Mouse (Mus musculus) frontal cortex, adult 2 months (tissue): ENCODE data around the gene Spag7. TPM values are rescaled to one million over a fixed set of nuclear protein-coding genes. Genes with fewer than 3 reads are reported as not detected.
A peak's percentile ranks its signal among the peaks of the same experiment; 100 is the strongest.

Experiments used
- DNase-seq, 2 experiments: peaks; one replicate each; pipeline ENCODE4 v3.0.0; 2022; ENCODE audit warnings: low spot score in 1 of 2; ENCODE audit errors: extremely low spot score in 1 of 2
- polyA plus RNA-seq: library from polyadenylated mRNA; depleted of rRNA; stranded (reverse); fragments of >200 nt; gene quantifications from 2 replicates; pipeline ENCODE4 v1.2.3, GENCODE M21; 2012

The Spag7 gene
- polyA plus RNA-seq, 1 experiment: 104 TPM

GRCm38 (mm10) chr11:70657573-70657972, 11.6 kb downstream of the Spag7 start:
- DNase-seq: no peak

GRCm38 (mm10) chr11:70656964-70657363, 12.3 kb downstream of the Spag7 start, which contains the start of gene Eno3:
Gene Eno3 (plus strand): TSS chr11:70657202.
- DNase-seq: no peak

GRCm38 (mm10) chr11:70656456-70656927, 12.7 kb downstream of the Spag7 start:
- DNase-seq: no peak

- DNase-seq: no peak
Observed at GRCm38 (mm10) chr11:70655571-70656455, 13.4 kb downstream of the Spag7 start.

- peak in 1 of 2 experiments; percentile 72 for DNase-seq
Observed at GRCm38 (mm10) chr11:70654923-70655570, 14.2 kb downstream of the Spag7 start.

GRCm38 (mm10) chr11:70654198-70654922, 14.9 kb downstream of the Spag7 start, which contains the start of gene Pfn1:
Gene Pfn1 (minus strand): TSS chr11:70654644.
- DNase-seq: peak in 1 of 2 experiments; percentile 72

GRCm38 (mm10) chr11:70653345-70654197, 15.6 kb downstream of the Spag7 start:
- no peak for DNase-seq

- no peak for DNase-seq
Observed at GRCm38 (mm10) chr11:70652884-70653344, 16.3 kb downstream of the Spag7 start.

- no peak for DNase-seq
Observed at GRCm38 (mm10) chr11:70652029-70652883, 17.0 kb downstream of the Spag7 start.

- DNase-seq: no peak
Observed at GRCm38 (mm10) chr11:70651391-70651790, 17.8 kb downstream of the Spag7 start.

- no peak for DNase-seq
Observed at GRCm38 (mm10) chr11:70650322-70651175, 18.7 kb downstream of the Spag7 start.

GRCm38 (mm10) chr11:70649185-70649734, 20.0 kb downstream of the Spag7 start:
- no peak for DNase-seq

GRCm38 (mm10) chr11:70648512-70648911, 20.7 kb downstream of the Spag7 start:
- DNase-seq: no peak

- no peak for DNase-seq
Observed at GRCm38 (mm10) chr11:70647716-70648420, 21.3 kb downstream of the Spag7 start.

GRCm38 (mm10) chr11:70646691-70647650, 22.2 kb downstream of the Spag7 start, which contains the start of the genes Rnf167 and Slc25a11:
Gene Rnf167 (plus strand): TSS chr11:70647235.
Gene Slc25a11 (minus strand): TSS chr11:70647479.
- DNase-seq: peak; percentile 95 to 98

GRCm38 (mm10) chr11:70646259-70646555, 23.0 kb downstream of the Spag7 start:
- no peak for DNase-seq
